Mouse (Mus musculus): ENCODE measurements around the gene Serpinb3b. TPM values are rescaled to one million over a fixed set of nuclear protein-coding genes. Genes with fewer than 3 reads are reported as not detected.
"Not testable (repeated sequence)": the region's sequence is repeated elsewhere in the genome, so short reads cannot be mapped to it uniquely, and the experiment has no call there.

Gene Serpinb3b
- not detected for total RNA-seq (2021)
- long read RNA-seq: 0 reads

GRCm38 (mm10) chr1:107278261-107278660, at the start of gene Serpinb3b, which contains the start of gene Serpinb3c:
Gene Serpinb3b (minus strand): TSS chr1:107278361.
Gene Serpinb3c (minus strand): TSS chr1:107278371.
- DNase-seq (ENCODE audit: low spot score in 2 of 2): not testable (repeated sequence)

GRCm38 (mm10) chr1:107243170-107243569, 35.0 kb downstream of the Serpinb3b start:
- peak; percentile 11 to 17 for DNase-seq (ENCODE audit: low spot score in 2 of 2)

GRCm38 (mm10) chr1:107217276-107217675, 60.9 kb downstream of the Serpinb3b start:
- not testable (repeated sequence) for DNase-seq (ENCODE audit: low spot score in 2 of 2)

GRCm38 (mm10) chr1:107127453-107127852, 150.7 kb downstream of the Serpinb3b start:
- peak; percentile 23 to 25 for DNase-seq (ENCODE audit: low spot score in 2 of 2)

Other genes starting within 250 kb of the Serpinb3b start
- gene Serpinb3a, start 226.1 kb downstream of the Serpinb3b start, total RNA-seq (2021): not detected
- gene Serpinb3d, start 194.9 kb downstream of the Serpinb3b start, total RNA-seq (2021): not detected
- not detected for gene Serpinb3c, start within 50 bp of the Serpinb3b start, total RNA-seq (2021)
- not detected for gene Serpinb11, start 82.8 kb upstream of the Serpinb3b start, total RNA-seq (2021)
- gene Serpinb7, start 121.3 kb upstream of the Serpinb3b start, total RNA-seq (2021): not detected
- not detected for gene Serpinb2, start 233.1 kb upstream of the Serpinb3b start, total RNA-seq (2021)